In the genomic region with DNA sequence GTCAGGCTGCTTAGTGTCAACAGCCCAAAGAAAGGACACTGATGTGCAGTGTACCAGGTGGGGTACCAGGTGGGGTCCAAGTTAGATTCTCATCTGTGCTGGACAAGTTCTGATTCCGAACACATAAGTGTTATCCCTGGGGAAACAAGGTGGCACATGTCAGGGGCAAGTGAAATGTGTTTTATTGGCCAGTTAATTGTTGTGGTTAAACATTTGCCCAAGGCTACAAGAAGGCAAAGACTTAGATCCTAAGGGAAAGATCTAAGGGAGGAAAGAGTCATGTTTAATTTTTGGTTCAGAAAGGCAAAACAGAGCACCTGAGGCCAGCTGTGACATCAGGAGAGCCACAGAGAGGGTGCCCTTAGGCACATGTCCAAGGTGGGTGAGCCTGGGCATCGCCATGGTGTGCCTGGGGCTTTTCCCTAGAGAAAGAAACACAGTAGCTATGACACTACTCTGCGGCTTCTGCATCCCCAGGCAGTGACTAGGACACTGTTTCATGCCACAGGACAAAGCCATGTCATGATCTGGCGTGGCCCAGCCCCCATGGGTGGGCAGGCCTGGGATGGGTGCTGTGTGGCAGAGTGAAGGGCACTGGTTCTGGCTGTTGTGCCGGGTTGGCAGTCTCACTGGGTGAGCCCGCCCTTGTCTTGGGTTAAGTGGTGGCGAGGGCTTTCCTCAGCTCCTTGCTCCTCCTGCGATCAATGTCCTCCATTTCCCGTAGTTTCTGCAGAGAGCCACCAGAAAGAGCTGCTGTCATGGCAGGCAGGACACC, we compare ENCODE assay signal across 14 mouse cellular contexts. TPM values are rescaled to one million over a fixed set of nuclear protein-coding genes. Genes with fewer than 3 reads are reported as not detected.
"Had no signal": no experiment of that assay in that cellular context is flagged by ENCODE, and none has a peak within 500 bp of the region (broad histone marks: within the 10 kb centered on the region; RNA-seq: fewer than 3 reads in every experiment).

No protein-coding gene starts in this region.

- H3K4me2 ChIP-seq: stomach, embryonic 15.5 days had no signal

- H3K9me3 ChIP-seq: midbrain, embryonic 10.5 days; stomach, embryonic 15.5 days had no signal

- H3K4me3 ChIP-seq: midbrain, embryonic 10.5 days; stomach, embryonic 15.5 days had no signal

- DNase-seq: kidney, adult 8-10 months; layer of hippocampus, adult 9-11 months; layer of hippocampus, postnatal 36 days; lung, adult 18-20 months; lung, postnatal 4 days; right cerebral cortex, postnatal 14 days; thymus, adult 2 months; thymus, postnatal 25 days had no signal

- H3K9ac ChIP-seq: liver, embryonic 14.5 days; stomach, embryonic 15.5 days had no signal

- H3K4me1 ChIP-seq: midbrain, embryonic 10.5 days; stomach, embryonic 15.5 days had no signal

- ATAC-seq: lung, postnatal 0 days had no signal

- H3K27ac ChIP-seq: hindbrain, postnatal 0 days; liver, embryonic 14.5 days; midbrain, embryonic 10.5 days; stomach, embryonic 15.5 days had no signal

- H3K27me3 ChIP-seq: stomach, embryonic 15.5 days had no signal

RNA-seq across cellular contexts. Expression of gene Sox10, which starts 30.4 kb away (rescaled TPM):
- polyA plus RNA-seq: liver, adult 2 months had no signal
